Mouse (Mus musculus): ENCODE data around the gene Shank2. TPM values are rescaled to one million over a fixed set of nuclear protein-coding genes. Genes with fewer than 3 reads are reported as not detected.

The Shank2 gene
- total RNA-seq, 4 experiments from 2014 or later: 0.07 to 0.13 (median 0.08) TPM

DNA sequence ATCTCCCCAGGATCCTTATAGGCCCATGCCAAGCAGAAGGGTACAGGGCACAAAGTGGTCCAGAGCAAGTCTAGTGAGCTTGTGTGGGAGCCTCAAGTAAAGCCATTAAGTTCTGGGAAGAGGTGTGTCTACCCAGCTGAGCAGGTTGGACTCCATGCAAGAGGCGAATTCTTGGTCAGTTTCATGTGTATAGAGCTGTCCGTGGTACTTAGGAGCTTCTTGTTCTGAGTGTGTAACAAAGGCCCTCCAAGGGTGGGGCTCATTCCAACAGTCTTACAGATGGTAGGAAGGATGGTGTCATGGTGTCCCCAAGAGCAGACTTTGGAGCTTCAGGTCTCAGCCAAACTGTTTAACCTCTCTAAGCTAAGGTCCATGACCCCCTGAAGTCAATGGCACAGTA, 158.3 kb downstream of the Shank2 start:
- DNase-seq (ENCODE audit: low spot score in 2 of 2): no peak

DNA sequence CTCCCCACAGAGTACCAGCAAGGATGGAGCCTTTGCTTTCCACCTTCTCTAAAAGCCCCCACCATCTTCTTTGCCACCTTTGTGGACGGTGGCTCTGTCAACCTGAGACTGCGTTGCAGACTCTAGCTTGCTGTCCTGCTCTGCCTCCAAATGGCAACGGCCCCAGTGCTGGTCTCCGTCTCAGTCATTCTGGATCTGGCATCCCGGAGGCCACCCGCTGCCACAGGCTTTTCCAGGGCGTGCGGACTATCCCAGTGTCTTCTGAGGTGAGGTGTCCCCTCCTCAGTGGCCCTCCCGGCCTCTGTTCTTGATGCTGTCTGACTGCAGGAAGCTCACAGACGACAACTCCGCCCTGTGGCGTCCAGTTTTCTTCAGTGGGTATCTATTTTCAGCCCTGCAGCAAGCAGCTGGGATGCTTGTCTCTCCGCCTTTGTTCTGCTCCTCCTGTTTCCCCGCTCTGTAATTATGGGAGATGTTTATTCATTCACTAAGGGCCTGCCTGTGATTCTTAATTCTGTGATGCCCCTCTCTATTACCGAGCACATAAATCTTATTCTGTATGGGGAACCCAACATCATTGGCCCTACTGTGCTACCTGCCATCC, 159.0 kb downstream of the Shank2 start:
- DNase-seq (ENCODE audit: low spot score in 2 of 2): no peak

DNA sequence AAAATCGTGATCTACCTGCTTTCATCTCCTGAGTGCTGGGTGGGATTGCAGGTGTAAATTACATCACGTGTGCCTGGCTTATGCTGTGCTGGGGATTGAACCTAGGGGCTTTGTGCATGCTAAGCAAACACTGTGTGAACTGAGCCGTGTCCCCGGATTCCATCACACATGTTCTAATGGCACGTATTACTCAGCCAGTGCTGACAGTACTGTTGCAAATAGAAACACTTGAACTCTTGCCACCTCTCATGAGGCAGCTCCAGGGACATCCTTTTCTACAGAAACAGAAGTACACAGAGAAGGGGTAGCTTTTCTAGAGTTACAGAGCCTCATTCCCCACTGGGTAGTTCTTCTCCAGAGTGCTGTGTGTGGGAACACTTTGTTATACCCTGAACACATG, 168.5 kb downstream of the Shank2 start:
- DNase-seq (ENCODE audit: low spot score in 2 of 2): no peak

DNA sequence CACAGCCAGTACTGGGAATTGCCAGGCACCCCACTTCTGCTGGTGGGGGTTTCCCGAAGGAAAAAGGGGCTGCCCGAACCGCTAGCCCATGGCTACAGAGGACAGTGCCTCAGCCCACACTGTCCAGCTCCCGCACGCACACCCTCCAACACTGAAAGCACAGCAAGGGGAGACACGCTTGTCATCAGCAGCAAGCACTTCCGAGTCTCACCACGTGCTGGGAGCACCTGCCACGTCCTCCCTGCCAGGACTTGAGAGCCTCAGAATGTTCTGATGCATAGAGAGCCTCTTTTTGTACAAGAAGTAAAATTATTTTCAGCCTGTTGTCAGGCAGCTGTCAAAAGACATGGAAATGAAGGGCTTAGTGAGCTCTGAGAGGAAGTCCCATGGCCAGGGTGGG, 169.0 kb downstream of the Shank2 start:
- no peak for DNase-seq (ENCODE audit: low spot score in 2 of 2)

DNA sequence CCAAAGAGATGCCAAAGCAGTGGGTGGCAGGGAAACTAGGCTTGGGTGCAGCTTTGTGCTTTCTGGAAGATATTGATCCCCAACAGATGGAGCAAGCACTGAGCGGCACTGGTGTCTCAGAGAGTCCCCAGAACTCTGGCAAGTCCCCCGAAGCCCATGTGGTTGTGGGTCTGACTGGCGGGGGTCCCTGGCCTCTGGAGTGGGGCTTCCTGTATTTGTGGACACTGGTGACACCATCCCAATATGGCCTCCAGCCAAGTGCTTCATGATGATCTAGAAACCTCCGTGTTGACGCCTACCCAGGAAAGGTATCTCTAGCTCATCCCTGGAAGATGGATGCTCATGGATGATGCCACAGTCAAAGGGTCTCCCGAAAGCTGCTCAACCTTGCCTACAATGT, 172.1 kb downstream of the Shank2 start:
- DNase-seq (ENCODE audit: low spot score in 2 of 2): no peak

DNA sequence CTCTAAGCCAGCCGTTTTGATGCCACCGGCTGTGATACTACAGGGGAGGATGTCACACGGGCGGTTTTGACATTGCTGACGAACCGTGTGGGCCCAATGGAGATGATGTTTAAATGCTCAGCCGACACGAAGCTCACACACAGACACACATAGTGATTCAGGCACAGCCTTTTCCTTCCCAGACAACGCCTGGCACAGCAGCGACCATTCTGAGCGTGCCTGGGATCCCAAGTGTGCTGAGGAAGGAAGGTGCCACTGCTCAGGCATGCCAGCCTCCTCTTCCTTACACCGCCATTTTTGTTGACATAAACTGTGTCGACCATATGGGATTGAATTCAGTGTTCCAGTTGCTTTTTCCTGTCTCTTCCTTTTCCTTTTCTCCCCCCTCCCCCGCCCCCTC, 172.6 kb downstream of the Shank2 start:
- DNase-seq (ENCODE audit: low spot score in 2 of 2): no peak

DNA sequence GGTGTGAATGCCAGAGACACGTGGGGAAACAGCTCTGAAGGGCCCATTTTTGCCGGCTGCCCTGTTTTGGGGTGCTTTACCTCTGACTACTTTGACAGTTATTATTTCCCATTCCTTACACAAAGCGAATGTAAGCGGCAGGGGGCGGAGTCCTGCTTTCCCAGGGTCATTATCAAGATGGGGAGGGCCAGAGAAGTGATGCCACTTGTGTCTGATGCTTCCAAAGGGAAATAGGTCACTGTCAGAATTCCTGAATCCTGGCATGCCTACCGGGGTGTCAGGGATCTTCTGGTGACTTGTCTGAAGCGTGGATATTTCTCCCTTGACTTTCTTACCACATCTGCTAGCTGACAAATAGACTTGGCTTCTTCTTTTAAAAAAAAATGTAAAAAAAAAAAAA, 173.3 kb downstream of the Shank2 start:
- no peak for DNase-seq (ENCODE audit: low spot score in 2 of 2)

DNA sequence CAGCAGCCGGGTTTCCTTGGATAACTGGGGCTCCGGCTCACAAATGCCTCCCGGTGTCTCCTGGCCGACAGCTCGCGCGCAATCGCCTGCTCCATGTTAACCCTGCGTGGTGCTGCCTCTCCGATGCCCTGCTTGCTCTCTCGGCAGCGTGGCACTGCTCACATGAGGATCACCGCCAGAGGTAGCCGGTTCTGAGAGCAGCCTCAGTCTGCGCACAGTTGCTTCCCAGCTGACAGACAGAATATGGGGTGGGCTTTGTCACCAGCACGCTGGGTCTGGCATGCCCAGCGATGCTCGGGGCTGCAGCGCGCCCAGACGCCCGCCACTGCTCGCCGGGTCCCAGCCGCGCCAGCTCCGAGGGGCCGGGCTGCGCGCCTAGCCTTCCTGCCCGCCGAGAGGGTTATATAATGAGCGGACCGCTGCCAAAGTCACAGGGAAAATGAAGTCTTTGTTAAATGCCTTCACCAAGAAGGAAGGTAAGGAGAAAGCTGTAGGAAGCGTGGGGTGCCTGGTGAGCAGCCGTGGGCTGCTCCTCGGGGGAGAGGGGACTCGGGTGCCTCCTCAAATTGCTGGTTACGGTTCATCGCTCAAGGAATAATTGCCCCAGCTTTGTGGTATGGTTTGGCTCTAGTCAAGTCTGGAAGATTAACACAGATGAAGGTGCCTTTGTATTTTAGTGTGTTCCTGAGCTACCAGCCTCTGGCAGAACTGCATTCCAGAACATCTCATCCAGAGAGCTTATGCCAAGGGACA, 173.9 kb downstream of the Shank2 start:
- no peak for DNase-seq (ENCODE audit: low spot score in 2 of 2)

DNA sequence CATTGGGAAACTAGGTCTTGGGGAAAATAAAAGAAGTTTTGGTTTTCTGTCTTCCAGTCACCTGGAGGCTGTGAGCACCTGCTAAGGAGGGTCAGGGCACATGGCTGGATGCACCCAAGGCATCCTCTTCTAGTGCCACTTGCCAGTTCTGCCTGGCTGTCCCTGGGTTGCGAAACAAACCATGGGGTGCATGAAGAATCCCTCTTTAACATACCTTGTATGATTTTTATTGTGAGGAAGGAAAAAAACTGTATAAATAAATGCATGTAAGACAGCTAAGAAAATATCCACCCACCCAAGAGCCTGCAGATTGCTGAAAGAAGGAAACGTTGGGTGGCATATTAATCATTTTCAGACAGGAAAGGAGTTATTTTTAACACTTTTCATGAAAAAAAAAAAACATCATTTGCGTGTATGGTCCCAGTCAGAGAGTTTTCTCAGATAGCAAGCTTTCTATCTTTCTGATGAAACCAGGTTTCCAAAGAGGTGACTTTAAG, 174.6 kb downstream of the Shank2 start:
- DNase-seq (ENCODE audit: low spot score in 2 of 2): no peak

DNA sequence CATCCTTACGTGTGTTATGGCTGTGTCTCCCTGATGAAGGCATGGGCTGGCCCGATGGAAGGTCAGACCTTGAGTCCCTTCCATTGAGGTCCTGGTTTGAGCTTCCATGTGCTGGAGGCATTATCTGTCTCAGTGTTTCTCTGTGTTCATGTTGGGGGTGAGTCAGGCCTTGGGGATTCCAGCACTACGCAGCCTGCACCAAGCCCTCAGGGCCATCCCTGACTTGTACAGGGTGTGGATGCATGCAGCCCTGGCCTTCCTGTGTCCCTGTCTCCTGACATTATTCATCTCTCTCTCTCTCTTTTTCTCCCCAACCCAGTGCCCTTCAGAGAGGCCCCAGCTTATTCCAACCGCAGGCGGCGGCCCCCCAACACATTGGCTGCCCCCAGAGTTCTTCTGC, 177.7 kb downstream of the Shank2 start:
- DNase-seq (ENCODE audit: low spot score in 2 of 2): no peak

DNA sequence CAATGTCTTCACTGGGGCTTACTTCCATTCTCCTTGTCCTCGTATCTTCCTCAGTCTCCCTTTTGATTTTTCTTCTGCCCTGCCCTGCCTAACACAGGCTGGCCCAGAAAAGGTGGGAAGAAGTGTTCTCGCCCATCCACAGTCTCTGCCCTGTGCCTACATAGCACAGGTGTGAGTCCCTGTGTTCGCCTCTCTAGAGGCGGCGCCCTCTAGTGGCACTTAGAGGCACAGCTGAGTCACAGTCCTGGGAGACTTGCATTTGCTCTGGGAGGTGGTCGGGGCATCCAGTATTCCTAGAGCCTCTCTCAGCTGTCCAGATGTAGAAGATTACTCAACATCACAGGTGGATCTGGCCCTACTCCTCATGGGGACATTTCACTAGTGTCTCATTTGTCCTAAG, 179.2 kb downstream of the Shank2 start:
- no peak for DNase-seq (ENCODE audit: low spot score in 2 of 2)

DNA sequence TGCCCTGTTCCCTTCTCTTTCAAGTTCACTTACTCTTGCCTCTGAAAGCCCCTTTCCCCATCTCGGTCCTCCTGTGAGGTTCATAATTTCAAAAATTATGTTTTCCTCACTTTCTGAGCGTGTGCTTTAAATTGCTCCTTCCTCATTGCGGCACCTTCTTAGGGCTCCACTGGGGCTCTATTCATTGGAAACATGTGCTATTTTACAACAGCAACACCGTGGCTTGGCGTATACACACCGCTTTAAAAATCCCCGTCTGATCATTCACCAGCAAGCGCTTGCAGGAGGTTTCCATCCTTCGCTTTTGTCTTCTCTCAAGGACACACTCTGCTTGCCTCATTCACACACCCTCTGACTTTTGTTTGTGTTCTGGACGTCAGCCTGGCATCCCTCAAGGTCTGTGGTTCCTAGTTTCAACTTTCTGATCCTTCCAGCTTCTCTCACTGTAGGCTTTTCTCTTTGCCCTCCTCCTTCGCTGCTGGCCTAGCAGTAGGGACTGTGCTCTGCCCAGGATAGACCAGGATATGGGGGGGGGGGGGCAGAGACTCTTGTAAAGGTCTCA, 186.2 kb downstream of the Shank2 start:
- DNase-seq (ENCODE audit: low spot score in 2 of 2): no peak

DNA sequence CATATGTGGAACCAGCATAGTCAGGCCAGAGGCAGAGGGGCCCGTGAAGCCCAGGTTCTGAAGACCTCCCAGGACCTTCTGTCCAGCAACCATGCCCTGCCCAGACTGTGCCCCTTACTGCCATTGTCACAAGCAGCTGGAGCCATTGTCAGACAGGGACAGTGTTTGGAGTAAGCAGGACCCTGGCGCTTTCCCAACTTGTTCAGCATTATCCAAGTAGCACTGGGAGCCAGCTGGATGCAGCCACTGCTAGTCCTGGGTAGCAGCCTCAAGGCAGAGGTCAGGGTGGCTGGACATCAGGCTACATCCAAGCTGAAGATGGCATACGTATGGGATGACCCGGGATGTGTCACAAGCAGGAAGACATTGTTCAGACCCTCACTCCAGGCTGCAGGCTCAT, 187.7 kb downstream of the Shank2 start:
- DNase-seq (ENCODE audit: low spot score in 2 of 2): no peak

DNA sequence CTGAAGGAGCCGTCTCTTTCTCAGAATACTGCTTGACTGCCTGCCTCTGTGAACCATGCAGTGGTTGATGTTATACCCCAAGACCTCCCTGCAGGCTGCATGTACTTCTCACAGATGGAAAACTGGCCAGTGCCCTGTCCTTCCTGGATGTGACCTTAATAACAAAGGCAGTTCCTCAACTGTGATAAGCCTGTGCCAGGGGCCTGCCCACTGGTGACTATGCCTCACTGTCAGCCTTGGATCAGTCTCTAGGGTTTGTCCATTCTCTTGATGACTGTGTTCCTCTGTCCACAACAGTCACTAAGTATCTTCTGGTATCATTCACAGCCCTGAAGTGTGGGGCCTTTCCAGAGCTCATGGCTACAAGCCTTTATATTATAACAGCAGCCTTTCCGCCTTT, 196.8 kb downstream of the Shank2 start:
- no peak for DNase-seq (ENCODE audit: low spot score in 2 of 2)

DNA sequence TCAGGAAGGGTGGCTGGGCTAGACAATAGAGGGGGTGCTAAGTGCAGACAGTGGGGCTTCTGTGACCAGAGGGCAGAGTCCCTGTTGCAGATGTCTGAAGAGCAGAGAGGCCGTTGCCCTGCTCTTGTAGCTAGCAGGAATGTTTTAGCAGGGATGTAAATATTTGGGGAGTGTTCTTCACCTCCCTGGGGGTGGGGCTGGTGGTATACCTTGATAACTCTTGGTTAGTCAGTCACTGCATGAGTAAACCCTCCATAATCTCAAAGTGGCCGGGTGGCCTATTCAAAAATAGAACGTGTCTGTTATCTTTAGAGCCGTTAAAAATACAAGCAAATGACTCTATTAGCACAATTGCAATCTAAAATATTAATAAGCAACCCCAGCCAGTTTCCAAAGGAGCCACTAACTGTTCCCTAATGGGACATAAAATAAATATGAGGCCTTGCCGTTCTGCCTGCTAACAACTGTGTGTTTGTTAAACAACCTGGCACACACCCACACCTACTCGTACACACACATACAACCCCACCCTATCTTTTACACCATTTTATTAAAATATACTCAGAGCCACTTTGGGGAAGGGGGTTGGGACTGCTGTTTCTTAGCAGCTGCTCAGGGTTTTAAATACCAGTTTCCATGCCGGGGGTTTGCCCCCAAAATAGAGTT, 200.4 kb downstream of the Shank2 start:
- no peak for DNase-seq (ENCODE audit: low spot score in 2 of 2)

DNA sequence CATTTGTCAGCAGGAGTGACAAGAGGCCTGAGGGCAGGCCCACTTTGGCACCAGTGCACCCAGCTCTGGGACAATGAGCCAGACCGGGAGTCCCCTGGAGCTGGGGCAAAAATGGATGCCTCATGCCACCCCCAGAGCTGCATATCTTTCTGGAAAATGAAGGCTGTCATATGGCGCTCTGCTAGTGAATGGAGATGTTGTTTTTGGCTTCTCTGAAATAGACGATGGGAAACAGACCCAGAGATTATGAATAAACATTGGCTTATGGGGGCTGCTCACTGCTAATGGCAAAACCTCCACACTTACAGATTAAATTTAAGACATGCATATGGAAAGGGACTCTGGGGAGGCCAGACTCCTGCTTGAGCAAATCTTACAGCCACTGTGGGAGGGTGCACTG, 202.6 kb downstream of the Shank2 start:
- DNase-seq (ENCODE audit: low spot score in 2 of 2): no peak

DNA sequence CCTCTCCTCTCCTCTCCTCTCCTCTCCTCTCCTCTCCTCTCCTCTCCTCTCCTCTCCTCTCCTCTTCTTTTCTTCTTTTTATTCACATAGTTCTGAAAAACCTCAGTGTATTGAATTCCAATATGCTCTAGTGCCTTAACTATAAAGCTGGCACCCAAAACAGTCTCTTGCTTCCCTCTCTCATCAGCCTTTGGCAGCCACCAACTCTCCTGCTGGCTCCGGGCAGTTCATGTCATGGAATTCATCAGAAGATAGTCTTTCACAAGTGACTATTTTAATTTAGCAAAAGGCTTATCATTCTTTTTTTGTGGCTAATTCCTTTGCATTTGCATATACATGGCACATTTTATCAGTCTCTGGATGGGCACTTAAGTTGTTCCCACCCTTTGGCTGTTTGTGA, 203.4 kb downstream of the Shank2 start:
- no peak for DNase-seq (ENCODE audit: low spot score in 2 of 2)

DNA sequence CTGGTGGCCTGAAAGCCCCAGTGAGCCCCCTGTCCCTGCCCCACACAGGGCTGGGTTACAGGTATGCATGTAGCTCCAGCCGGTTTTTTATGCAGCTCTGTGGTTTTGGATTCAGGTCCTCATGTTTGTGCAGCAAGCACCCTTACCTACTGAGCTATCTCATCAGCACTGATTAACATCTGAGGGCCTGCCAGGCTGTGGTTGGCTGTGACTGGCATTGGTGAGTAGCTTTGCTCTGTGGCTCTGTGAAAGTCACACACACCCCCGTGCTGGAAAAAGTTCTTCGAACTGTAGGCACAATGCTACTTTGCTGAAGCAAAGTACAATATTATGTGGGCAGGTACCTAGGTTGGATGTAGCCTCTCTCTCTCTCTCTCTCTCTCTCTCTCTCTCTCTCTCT, 204.1 kb downstream of the Shank2 start:
- DNase-seq (ENCODE audit: low spot score in 2 of 2): no peak

DNA sequence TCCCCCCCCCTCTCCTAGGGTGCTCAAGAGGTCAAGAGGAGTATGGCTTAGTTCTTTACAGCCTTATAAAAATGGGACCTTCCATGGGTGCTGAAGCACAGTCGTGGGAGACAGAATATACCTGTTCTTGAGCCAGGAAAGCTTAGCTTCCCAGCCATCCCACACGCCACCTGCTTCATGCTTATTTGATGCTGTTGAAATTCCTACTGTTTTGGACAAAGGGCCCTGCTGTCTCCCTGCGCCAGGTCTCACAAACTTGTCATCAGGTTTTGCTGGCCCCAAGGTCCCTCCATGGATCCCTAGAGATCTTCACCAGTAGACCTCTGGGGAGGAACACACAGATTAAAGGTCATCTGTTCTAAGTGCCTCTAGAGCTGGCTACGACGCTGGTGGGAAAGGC, 204.5 kb downstream of the Shank2 start:
- DNase-seq (ENCODE audit: low spot score in 2 of 2): no peak

DNA sequence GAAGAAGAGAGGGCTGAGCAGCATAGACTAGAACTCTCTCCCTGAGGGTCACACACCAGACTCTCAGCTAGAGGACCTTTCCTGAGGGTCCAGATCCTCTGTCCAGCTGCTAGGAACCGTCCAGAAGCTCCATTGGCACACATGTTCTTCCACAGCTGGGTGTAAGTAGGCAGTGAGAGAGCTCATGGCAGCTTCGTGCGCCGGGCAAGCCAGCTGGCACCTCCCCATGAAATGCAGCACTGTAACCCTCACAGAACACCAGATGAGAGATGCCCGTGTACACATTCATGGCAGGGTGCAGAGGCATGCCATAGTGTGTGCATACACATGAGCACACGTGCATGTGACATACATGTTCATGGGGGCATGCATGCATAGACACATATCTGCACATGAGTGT, 205.4 kb downstream of the Shank2 start:
- DNase-seq (ENCODE audit: low spot score in 2 of 2): no peak

DNA sequence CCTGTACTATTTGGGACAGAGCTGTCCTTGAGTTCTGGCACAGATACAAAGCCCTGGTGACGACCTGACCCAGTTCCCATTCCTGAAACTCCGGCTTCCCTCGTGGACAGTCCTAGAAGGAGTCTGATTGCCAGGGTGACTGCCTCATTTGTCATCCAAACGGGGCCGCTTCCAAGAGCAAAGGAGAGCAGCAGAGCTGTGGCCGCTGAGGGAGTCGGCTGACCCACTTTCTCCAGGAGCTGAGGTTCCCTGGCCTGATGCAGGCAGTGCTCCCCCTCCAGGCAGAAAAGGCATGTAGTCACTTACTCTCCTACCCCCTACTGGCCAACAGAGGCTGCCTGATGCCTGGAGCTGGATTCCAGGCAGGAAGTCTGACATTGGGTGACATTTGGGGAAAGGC, 206.1 kb downstream of the Shank2 start:
- DNase-seq (ENCODE audit: low spot score in 2 of 2): peak; percentile 65 to 66

DNA sequence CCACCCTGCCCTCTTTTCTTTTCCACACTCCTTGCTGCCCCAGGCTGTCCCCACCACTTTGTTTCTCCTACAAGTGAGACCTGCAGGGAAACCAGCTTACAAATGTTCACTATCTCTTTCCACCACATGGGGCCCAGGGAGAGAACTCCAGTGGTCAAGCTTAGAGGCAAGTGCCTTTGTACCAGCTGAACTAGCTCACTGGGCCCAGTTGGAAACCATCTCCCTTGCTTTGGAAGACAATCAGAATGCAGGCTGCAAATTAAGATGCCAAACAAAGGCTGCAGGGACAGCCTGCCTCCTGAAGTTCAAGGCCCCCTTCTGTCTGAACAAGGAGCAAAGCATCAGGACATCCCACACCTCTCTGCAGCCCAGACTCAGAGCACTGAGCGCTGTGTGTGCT, 206.9 kb downstream of the Shank2 start:
- no peak for DNase-seq (ENCODE audit: low spot score in 2 of 2)
